Mouse (Mus musculus): ENCODE results near the gene Chmp1a.
"Not testable (repeated sequence)": the region's sequence is repeated elsewhere in the genome, so short reads cannot be mapped to it uniquely, and the experiment has no call there.

Chmp1a gene

GRCm38 (mm10) chr8:123230326-123230725 is 17.8 kb upstream of the Chmp1a start:
- not testable (repeated sequence) for DNase-seq

GRCm38 (mm10) chr8:123228416-123228815 is 15.9 kb upstream of the Chmp1a start:
- DNase-seq: no peak

- DNase-seq: peak; percentile 91
Measured at GRCm38 (mm10) chr8:123224278-123225266, 12.0 kb upstream of the Chmp1a start, which contains the start of gene Cdk10. Cdk10 (plus strand) TSS chr8:123224842.

GRCm38 (mm10) chr8:123220917-123221316 is 8.4 kb upstream of the Chmp1a start:
- no peak for DNase-seq

GRCm38 (mm10) chr8:123215430-123215829 is 2.9 kb upstream of the Chmp1a start:
- DNase-seq: no peak

- no peak for DNase-seq
Measured at GRCm38 (mm10) chr8:123213118-123213772, 682 bp upstream of the Chmp1a start.

GRCm38 (mm10) chr8:123211876-123212275 is 687 bp downstream of the Chmp1a start:
- DNase-seq: no peak

- no peak for DNase-seq
Measured at GRCm38 (mm10) chr8:123203571-123203970, 9.0 kb downstream of the Chmp1a start.

- peak; percentile 86 for DNase-seq
Measured at GRCm38 (mm10) chr8:123202288-123202687, 10.3 kb downstream of the Chmp1a start.

- no peak for DNase-seq
Measured at GRCm38 (mm10) chr8:123199864-123200263, 12.7 kb downstream of the Chmp1a start.

GRCm38 (mm10) chr8:123197016-123197415 is 15.5 kb downstream of the Chmp1a start:
- DNase-seq: not testable (repeated sequence)

- no peak for DNase-seq
Measured at GRCm38 (mm10) chr8:123193771-123194170, 18.8 kb downstream of the Chmp1a start.

- DNase-seq: no peak
Measured at GRCm38 (mm10) chr8:123191908-123192307, 20.7 kb downstream of the Chmp1a start.

- DNase-seq: peak; percentile 77
Measured at GRCm38 (mm10) chr8:123190678-123191077, 21.9 kb downstream of the Chmp1a start.

GRCm38 (mm10) chr8:123188841-123189240 is 23.7 kb downstream of the Chmp1a start:
- no peak for DNase-seq

- no peak for DNase-seq
Measured at GRCm38 (mm10) chr8:123188006-123188405, 24.6 kb downstream of the Chmp1a start.

GRCm38 (mm10) chr8:123185566-123186409 is 26.8 kb downstream of the Chmp1a start, which contains the start of gene Dpep1:
Dpep1 (plus strand) TSS chr8:123186242.
- DNase-seq: no peak

GRCm38 (mm10) chr8:123181391-123181790 is 31.2 kb downstream of the Chmp1a start:
- no peak for DNase-seq

GRCm38 (mm10) chr8:123157888-123158465 is 54.6 kb downstream of the Chmp1a start, which contains the start of gene Sult5a1:
Sult5a1 (minus strand) TSS chr8:123158315.
- no peak for DNase-seq

GRCm38 (mm10) chr8:123156070-123156773 is 56.3 kb downstream of the Chmp1a start:
- DNase-seq: no peak

- DNase-seq: no peak
Measured at GRCm38 (mm10) chr8:123155177-123155576, 57.4 kb downstream of the Chmp1a start.

All from right cerebral cortex, postnatal 4 days (tissue).